Mouse (Mus musculus) cerebellum, adult (tissue): ENCODE measurements around the gene Rps12.
"Not testable (repeated sequence)": the region's sequence is repeated elsewhere in the genome, so short reads cannot be mapped to it uniquely, and the experiment has no call there.

Experiments
- ATAC-seq: cut with Nextera tagmentation; 2 replicates; pipeline ENCODE4 v1.9.2; 2017; ENCODE audit warnings: mild to moderate bottlenecking, moderate library complexity, mixed read lengths; ENCODE audit not compliant: insufficient number of reproducible peaks, low FRiP score, low TSS enrichment

Rps12 gene

DNA sequence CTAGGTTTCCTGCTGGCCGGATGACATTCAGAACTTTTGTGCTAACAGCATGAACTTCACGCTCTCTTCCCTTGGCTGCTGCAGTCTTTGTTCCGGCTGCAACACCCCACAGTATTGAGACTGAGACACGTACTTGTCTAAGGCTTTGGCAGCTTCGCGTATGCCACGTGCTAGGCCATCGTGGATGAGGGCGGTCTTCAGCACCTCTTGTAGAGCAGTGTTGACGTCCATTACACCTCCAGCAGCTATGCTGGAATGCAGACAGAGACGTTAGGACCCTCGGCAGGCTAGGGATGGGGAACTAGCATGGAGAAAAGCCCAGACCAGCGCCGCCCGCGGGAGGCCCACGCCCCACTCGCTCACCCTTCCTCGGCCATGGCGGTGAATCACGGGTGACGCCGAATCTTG is 440 bp downstream of the Rps12 start:
- not testable (repeated sequence) for ATAC-seq

DNA sequence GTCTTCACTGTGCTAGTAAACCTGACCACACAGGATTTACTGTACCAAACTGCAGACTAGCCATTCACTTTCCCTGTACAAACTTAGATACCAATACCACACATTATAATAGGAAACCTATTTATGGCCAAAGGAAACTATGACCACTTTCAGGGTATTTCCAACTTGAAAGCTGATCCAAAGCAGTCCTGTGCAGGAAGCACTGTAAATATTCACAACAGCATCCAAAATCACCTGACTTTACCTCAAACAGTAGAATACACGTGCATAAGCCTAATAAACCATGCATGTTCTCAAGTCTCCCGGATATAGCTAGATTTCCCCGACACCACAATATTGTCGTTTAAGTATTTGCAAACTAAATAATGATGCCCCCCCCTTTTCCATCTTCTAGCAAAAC is 1.0 kb downstream of the Rps12 start:
- no peak for ATAC-seq

DNA sequence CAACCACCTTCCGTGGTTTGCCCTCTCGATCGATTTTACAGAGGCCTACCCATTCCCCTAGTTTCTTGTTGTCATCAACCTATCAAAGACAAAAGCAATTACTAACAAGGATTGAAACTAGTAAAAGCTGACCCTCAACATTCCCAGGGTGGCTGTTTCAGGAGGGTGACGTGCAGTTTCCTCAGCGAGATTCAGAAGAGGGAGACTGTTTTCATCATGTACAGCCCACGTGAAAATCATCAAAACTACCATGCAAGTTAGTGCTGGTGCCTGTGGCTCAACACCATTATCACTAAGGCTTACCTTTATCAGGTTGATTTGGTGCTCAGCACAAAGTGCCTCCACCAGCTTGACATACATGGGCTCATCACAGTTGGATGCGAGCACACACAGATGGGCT is 1.5 kb downstream of the Rps12 start:
- not testable (repeated sequence) for ATAC-seq

DNA sequence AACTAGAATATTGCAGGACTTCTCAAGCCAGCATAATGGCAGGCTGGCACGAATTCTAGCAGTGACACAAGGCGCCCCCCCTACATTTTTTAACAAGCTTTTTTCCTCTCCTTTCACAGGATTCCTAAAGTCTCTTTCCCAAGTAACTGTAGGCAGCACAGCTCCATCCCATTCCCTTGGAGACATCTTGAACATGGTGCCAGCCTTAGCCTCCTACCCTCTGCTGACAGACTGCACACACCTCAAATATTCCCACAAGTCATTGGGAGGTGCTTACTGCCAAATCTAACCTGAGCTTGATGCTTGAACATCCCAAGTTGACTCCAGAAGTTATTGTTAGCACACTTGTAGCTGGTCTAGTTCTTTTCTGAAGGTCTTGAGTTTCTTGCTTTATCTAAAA is 3.0 kb downstream of the Rps12 start:
- ATAC-seq: no peak

DNA sequence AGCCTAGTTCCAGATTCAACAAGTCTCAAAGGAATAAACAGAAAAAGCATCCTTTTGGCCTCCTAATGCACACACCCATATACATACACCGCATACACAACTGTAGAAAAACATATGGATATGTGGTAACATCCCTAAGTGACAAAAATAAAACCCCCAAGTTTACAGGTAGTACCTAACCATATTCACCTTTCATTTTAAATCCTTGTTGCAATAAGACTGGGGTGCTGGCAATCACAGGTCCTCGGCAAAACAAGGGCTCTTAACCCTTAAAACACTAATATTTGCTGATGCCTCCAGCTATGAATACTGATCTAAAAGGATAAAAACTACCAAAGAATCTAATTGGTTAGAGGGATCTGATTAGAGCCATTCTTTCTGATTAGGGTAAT is 3.6 kb downstream of the Rps12 start:
- no peak for ATAC-seq

DNA sequence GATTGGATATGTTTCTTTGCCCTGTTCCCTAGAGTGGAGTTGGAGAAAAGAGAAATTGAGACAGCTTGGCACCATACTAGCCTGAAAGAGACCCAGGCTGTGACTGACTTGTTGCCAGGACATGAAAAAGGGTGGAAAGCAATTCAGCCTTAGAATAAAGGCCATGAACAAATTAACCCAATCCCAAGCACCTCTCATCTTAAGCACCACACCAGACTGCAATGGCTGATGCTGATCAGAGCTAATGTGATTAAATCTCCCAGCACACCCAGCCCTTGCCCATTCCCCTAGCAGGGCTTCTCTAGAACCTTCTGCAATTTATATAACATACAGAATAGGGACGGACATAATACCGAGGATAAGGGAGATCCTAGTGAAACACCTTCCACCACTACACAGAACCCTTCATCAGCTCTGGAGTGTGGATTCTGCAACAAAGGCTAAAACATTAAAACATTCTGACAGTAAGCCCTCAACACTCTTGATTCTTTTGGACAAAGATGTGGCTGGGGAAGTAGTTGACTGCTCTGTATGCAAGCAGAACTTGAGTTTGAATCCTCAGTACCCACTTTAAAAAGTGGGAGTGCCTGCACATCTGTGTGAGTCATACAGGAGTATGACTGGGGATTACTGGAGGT is 4.1 kb downstream of the Rps12 start:
- ATAC-seq: no peak

DNA sequence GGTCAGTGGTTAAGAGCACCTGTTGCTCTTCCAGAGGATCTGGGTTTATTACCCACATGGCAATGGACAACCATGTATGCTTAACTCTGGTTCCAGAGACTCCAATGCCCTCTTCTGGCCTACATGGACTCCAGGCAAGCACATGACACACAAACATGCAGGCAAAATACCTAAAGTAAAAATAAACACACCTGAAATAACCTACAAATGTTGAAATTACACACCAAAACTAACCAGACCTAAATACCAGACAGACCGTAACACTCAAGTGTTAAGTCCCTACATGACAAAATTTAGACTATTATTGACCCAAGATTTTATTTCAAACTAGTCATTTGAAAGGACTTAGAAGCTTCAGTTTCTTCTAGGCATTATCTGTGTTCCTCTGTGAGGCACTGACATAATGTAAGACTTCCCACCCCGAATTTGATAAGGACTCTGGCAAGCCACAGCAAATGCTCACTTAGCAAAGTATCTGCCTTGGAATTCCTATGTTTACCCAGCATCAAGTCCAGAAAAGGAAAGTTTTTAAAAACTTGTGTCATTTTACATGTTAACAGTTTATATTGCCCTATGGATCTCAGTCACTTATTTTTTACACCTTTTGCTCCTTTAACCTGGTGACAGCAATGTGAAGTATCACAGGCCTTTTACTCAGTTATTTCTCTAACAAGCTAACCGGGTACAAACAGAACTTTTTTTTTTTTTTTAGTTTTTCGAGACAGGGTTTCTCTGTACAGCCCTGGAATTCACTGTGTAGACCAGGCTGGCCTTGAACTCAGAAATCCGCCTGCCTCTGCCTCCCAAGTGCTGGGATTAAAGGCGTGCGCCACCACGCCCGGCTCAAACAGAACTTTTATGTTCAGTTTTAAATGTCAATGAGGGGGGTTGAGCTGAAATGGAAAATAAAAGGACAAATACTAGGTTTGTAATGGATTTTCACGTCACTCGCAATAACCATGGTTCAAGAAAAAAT is 5.0 kb downstream of the Rps12 start:
- ATAC-seq: no peak

DNA sequence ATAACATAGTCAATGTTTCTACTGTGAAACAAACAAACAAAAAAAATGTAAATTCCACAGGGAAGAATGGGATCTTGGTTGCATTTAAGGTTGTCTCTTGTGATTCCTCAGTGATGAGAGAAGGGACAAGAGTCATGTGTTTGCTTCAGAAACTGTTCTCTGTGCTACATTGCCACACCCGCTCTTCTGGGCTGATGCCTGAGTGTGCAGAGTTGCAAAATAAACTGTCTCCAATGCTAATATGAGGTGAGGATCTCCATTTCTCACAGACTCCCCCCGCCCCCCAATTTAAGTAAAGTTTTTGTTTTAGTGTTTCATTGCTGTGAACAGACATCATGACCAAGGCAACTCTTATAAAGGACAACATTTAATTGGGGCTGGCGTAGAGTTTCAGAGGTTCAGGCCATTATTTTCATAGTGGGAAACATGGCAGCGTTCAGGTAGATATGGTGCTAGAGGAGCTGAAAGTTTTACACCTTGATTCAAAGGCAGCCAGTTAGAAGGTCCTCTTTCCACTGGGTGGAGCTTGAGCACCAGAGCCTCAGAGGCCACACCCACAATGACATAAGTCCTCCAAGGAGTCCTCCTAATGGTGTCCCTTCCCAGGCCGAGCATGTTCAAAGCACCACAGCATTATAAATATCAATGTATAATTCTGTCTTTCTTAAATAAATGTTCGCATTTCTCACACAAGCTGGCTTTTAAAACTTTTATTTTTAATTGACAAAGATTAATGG is 6.4 kb downstream of the Rps12 start:
- no peak for ATAC-seq

DNA sequence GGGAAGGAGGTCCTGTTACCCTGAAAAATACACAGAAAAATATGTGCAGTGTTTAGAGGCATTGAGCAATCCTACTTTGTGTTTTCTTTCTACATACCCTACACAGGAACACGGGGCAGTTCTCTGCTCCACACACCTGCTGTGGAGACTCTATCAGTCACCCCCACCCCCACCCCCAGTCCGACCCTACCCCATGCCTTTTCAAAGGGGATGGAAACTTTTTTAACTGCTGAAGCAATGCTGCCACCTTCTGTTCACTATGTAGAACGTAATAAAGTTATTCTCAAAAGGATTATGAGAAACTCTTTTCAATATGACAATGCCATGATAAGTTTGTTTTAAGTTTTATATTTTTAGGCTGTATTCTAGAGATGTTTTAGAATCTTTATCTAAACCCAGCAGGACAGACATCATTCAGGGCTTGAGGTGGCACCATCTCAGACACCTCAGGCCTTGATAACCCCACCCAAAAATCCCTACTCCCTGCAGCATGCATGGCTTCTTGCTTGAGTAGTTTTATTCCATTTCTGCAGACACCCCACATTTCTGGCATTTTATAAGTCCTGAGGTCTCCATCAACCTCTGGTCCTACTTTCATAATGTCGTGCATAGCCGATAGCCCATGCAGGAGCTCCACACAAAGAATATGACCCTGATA is 9.7 kb downstream of the Rps12 start:
- ATAC-seq: no peak

DNA sequence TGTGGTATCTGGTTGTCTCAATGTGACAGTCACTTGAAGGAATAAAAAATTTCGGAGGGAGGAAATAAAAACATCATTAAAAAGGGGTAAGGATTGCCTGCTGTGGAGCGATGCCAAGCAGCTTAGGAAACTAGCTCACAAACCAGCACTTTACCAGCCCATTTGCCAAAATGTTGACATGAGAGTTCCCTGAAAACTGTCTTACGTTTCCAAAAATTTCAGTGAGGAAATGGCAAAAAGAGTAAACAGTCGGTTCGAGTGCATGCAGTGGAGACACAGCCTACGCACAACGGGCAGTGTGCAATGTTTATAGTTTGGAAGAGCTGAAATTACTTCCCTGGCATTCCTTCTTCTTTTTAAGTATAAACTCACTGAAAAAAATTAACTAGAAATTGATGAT is 32.9 kb downstream of the Rps12 start:
- no peak for ATAC-seq
